Mouse (Mus musculus) CD4-positive, CD25-positive, alpha-beta regulatory T cell (primary cell): Measurements from ENCODE around the gene Olfr935. TPM values are rescaled to one million over a fixed set of nuclear protein-coding genes. Genes with fewer than 3 reads are reported as not detected.

Experiments
- polyA plus RNA-seq: library from polyadenylated mRNA; unstranded; fragments of 100-300 nt; shearing (Covaris generic); gene quantifications from one replicate; pipeline ENCODE4 v1.2.1, GENCODE M21; 2017

Gene Olfr935
- not detected for polyA plus RNA-seq

DNA sequence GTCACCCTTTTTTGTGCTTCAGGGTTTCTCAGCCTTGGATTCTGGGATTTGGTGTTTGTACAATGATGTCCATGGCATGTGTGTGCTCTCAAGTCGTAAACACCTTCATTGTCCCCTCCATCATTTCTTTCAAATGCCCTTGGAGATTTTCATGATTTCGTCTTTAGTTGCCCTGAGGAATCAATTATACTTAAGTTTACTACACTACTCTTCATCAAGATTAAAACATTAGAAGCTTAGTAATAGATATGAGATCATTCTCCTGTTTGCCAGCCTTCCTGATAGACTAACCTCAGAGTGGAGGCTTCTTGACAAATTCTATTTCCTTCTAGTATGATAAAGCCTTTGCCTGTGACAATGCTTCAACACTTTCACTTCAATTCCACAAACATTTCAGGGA is at the start of gene Olfr935:
TSS of gene Olfr935 (minus strand) at position 101 of the 400 bp plus-strand sequence.

DNA sequence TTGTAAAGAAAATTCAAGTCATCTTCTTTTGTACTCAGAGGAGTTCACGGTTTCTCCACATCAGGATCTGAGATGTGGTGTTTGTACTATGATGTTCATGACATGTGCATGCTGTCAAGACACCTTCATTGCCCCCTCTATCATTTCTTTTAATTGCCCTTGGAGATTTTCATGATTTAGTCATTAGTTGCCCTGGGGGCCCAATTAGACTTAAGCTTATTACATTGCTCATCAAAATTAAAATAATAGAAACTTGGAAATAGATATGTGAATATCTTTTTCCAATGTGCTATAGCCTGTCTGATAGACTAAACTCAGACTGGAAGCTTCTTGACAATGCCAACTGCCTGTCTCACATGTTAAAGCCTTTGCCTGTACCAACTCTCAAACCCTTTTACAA is 23.8 kb upstream of the Olfr935 start, which contains the start of gene Olfr146:
TSS of gene Olfr146 (minus strand) at position 101 of the 400 bp plus-strand sequence.

DNA sequence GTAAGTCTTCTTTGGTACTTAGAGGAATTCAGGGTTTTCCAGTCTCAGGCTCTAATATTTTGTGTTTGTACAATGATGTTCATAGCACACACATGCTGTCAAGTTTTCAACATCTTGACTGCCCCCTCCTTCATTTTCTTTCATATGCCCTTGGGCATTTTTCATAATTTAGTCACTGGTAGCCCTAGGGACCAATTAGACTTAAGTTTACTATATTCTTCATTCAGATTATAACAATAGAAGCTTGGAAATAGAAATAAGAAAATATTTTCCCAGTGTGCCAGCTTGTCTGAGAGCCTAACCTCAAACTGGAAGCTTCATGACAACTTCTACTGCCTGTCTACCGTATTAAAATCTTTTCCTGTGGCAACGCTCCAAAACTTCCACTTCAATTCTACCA is 11.3 kb downstream of the Olfr935 start, which contains the start of gene Olfr934:
TSS of gene Olfr934 (minus strand) at position 101 of the 400 bp plus-strand sequence.

DNA sequence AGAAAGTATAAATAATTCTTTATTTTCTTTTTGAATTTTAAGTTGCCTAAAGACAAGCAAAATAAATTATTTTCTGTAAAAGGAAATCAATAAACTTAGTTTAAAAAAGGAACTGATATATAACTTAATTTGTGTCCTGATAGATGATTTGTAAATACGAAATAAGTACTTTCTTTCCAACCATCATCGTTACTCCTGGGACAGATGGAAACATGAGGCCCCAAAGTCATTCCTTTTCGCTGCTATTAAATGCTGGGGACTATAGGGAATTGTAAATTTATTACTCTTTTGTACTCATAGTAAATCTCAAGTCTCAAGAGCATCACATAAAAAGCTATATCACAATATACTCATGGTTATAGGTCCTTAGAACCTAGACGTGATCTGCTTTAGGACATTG is 27.5 kb downstream of the Olfr935 start, which contains the start of gene Olfr933:
TSS of gene Olfr933 (plus strand) at position 301 of the 400 bp plus-strand sequence.

Other genes with a start within 250 kb of the Olfr935 start
- gene Olfr920, start 247.4 kb downstream of the Olfr935 start, polyA plus RNA-seq, result 0.10 TPM
- gene Olfr921, start 226.6 kb downstream of the Olfr935 start, polyA plus RNA-seq, result 0.06 TPM
- gene Olfr922, start 185.1 kb downstream of the Olfr935 start, polyA plus RNA-seq, result not detected
- gene Olfr923, start 173.1 kb downstream of the Olfr935 start, polyA plus RNA-seq, result 0.24 TPM
- not detected for gene Olfr924, start 155.2 kb downstream of the Olfr935 start, polyA plus RNA-seq
- gene Olfr26, start 144.6 kb downstream of the Olfr935 start, polyA plus RNA-seq, result not detected
- gene Olfr926, start 122.6 kb downstream of the Olfr935 start, polyA plus RNA-seq, result not detected
- gene Olfr930, start 69.9 kb downstream of the Olfr935 start, polyA plus RNA-seq, result not detected
- gene Olfr933, start 27.4 kb downstream of the Olfr935 start, polyA plus RNA-seq, result not detected
- not detected for gene Olfr934, start 11.4 kb downstream of the Olfr935 start, polyA plus RNA-seq
- gene Olfr146, start 23.7 kb upstream of the Olfr935 start, polyA plus RNA-seq, result not detected
- not detected for gene Olfr937, start 65.3 kb upstream of the Olfr935 start, polyA plus RNA-seq
- not detected for gene Olfr938, start 79.2 kb upstream of the Olfr935 start, polyA plus RNA-seq
- not detected for gene Olfr27, start 128.4 kb upstream of the Olfr935 start, polyA plus RNA-seq
- gene Olfr943, start 166.6 kb upstream of the Olfr935 start, polyA plus RNA-seq, result 0.05 TPM
- gene Olfr944, start 202.2 kb upstream of the Olfr935 start, polyA plus RNA-seq, result not detected